Mouse (Mus musculus): Measurements from ENCODE around the gene Fbn1. TPM values are rescaled to one million over a fixed set of nuclear protein-coding genes. Genes with fewer than 3 reads are reported as not detected.

Gene Fbn1
- total and polyA plus RNA-seq, 3 experiments: 0.04 to 0.17 (median 0.09) TPM

- dilution Hi-C loops (cut with MboI; ENCODE audit: extremely low pct_ligation_motif_present, extremely low pct_unique_long_range_greater_than_20kb, low sequenced_read_pairs) (no loop called here), in situ Hi-C loops (cut with MboI; ENCODE audit: low pct_ligation_motif_present, low pct_unique_long_range_greater_than_20kb, low sequenced_read_pairs) (no loop called here)
- TF ChIP-seq CHD1 (IDR thresholded peaks at IDR 0.05; ENCODE audit: low read depth, low read length) (no peak), CHD2 (IDR thresholded peaks at IDR 0.05; ENCODE audit: low read length) (no peak), BHLHE40 (IDR thresholded peaks at IDR 0.05; ENCODE audit: low read depth, low read length) (no peak), MYC (IDR thresholded peaks at IDR 0.05; ENCODE audit: low read depth, low read length) (no peak), ZC3H11A (IDR thresholded peaks at IDR 0.05; ENCODE audit: low read depth, low read length) (no peak), JUN (IDR thresholded peaks at IDR 0.05; ENCODE audit: insufficient read depth, low read depth, low read length) (no peak), RAD21 (IDR thresholded peaks at IDR 0.05; ENCODE audit: low read depth, low read length) (no peak), CTCF (conservative IDR thresholded peaks at IDR 0.05 in 1 of 2, IDR thresholded peaks at IDR 0.05 in 1 of 2; ENCODE audit: low read depth in 2 of 2, low read length in 2 of 2) (no peak), RCOR1 (conservative IDR thresholded peaks at IDR 0.05; ENCODE audit: low read depth, low read length) (no peak), ETS1 (conservative IDR thresholded peaks at IDR 0.05; ENCODE audit: low read depth, low read length) (no peak), HCFC1 (IDR thresholded peaks at IDR 0.05; ENCODE audit: low read depth, low read length) (no peak), ZNF384 (IDR thresholded peaks at IDR 0.05; ENCODE audit: low read depth, low read length) (no peak)
- H3K4me3 ChIP-seq (replicated peaks in 1 of 3; ENCODE audit: low read depth in 2 of 3, low read length in 2 of 3, poor library complexity in 1 of 3): no peak overlapping the region
- H3K27me3 ChIP-seq (replicated peaks): no peaks in the 10 kb centered on the region
- no peak for DNase-seq (ENCODE audit: extremely low read depth)
- no peaks in the 10 kb centered on the region for H3K79me2 ChIP-seq (replicated peaks; ENCODE audit: control insufficient read depth, extremely low read depth, insufficient read depth, poor library complexity, severe bottlenecking)
- H3K9ac ChIP-seq (ENCODE audit: insufficient read depth, low read depth): no peak overlapping the region
- no peaks in the 10 kb centered on the region for H3K9me3 ChIP-seq (replicated peaks; ENCODE audit: low read length)
- no peaks in the 10 kb centered on the region for H3K36me3 ChIP-seq (replicated peaks in 1 of 2; ENCODE audit: control insufficient read depth in 1 of 2, insufficient read depth in 1 of 2, low read length in 1 of 2)
- peaks cover 2 to 3% of the 10 kb centered on the region in 2 experiments; a peak in 1 of 4 replicates for H3K4me1 ChIP-seq (ENCODE audit: control insufficient read depth in 1 of 2, insufficient read depth in 2 of 2)
- no peak overlapping the region for H3K4me2 ChIP-seq (ENCODE audit: insufficient read depth, low read depth, poor library complexity, severe bottlenecking)
- H3K27ac ChIP-seq (ENCODE audit: insufficient read depth, low read depth): no peak overlapping the region
Measured at GRCm38 (mm10) chr2:125420604-125421003, 87.2 kb downstream of the Fbn1 start.

- H3K4me2 ChIP-seq (ENCODE audit: insufficient read depth, low read depth, poor library complexity, severe bottlenecking): no peak overlapping the region
- no peaks in the 10 kb centered on the region for H3K36me3 ChIP-seq (replicated peaks in 1 of 2; ENCODE audit: control insufficient read depth in 1 of 2, insufficient read depth in 1 of 2, low read length in 1 of 2)
- H3K27me3 ChIP-seq (replicated peaks): no peaks in the 10 kb centered on the region
- dilution Hi-C loops (cut with MboI; ENCODE audit: extremely low pct_ligation_motif_present, extremely low pct_unique_long_range_greater_than_20kb, low sequenced_read_pairs) (no loop called here), in situ Hi-C loops (cut with MboI; ENCODE audit: low pct_ligation_motif_present, low pct_unique_long_range_greater_than_20kb, low sequenced_read_pairs) (no loop called here)
- H3K4me1 ChIP-seq (ENCODE audit: control insufficient read depth in 1 of 2, insufficient read depth in 2 of 2): peaks cover 2 to 3% of the 10 kb centered on the region in 2 experiments; a peak in 1 of 4 replicates
- H3K27ac ChIP-seq (ENCODE audit: insufficient read depth, low read depth): no peak overlapping the region
- DNase-seq (ENCODE audit: extremely low read depth): no peak
- no peaks in the 10 kb centered on the region for H3K9me3 ChIP-seq (replicated peaks; ENCODE audit: low read length)
- TF ChIP-seq MAZ (IDR thresholded peaks at IDR 0.05; ENCODE audit: low read depth, low read length): no peak
- no peak for TF ChIP-seq CTCF (conservative IDR thresholded peaks at IDR 0.05 in 1 of 2, IDR thresholded peaks at IDR 0.05 in 1 of 2; ENCODE audit: low read depth in 2 of 2, low read length in 2 of 2)
- TF ChIP-seq NRF1 (IDR thresholded peaks at IDR 0.05; ENCODE audit: low read depth, low read length): no peak
- TF ChIP-seq MXI1 (IDR thresholded peaks at IDR 0.05; ENCODE audit: low read depth, low read length): no peak
- no peak for TF ChIP-seq MAFK (IDR thresholded peaks at IDR 0.05; ENCODE audit: insufficient replicate concordance, low read length)
- no peak for TF ChIP-seq TBP (conservative IDR thresholded peaks at IDR 0.05; ENCODE audit: low read depth, low read length)
- TF ChIP-seq KAT2A (IDR thresholded peaks at IDR 0.05; ENCODE audit: insufficient replicate concordance, low read length): no peak
- no peak for TF ChIP-seq PAX5 (IDR thresholded peaks at IDR 0.05; ENCODE audit: low read length)
- TF ChIP-seq CHD1 (IDR thresholded peaks at IDR 0.05; ENCODE audit: low read depth, low read length): no peak
- no peak for TF ChIP-seq TCF12 (IDR thresholded peaks at IDR 0.05; ENCODE audit: low read depth, low read length)
- TF ChIP-seq NELFE (IDR thresholded peaks at IDR 0.05; ENCODE audit: low read depth, low read length): no peak
- no peak for TF ChIP-seq BHLHE40 (IDR thresholded peaks at IDR 0.05; ENCODE audit: low read depth, low read length)
- no peak for TF ChIP-seq POLR2AphosphoS2 (IDR thresholded peaks at IDR 0.05; ENCODE audit: low read depth, low read length)
- no peak for TF ChIP-seq RAD21 (IDR thresholded peaks at IDR 0.05; ENCODE audit: low read depth, low read length)
- TF ChIP-seq POLR2A (IDR thresholded peaks at IDR 0.05; ENCODE audit: low read depth, low read length): no peak
- H3K4me3 ChIP-seq (replicated peaks in 1 of 3; ENCODE audit: low read depth in 2 of 3, low read length in 2 of 3, poor library complexity in 1 of 3): no peak overlapping the region
- H3K9ac ChIP-seq (ENCODE audit: insufficient read depth, low read depth): no peak overlapping the region
- no peaks in the 10 kb centered on the region for H3K79me2 ChIP-seq (replicated peaks; ENCODE audit: control insufficient read depth, extremely low read depth, insufficient read depth, poor library complexity, severe bottlenecking)
Measured at GRCm38 (mm10) chr2:125419681-125420080, 88.1 kb downstream of the Fbn1 start.
